Mouse (Mus musculus) olfactory bulb, adult 2 months (tissue): ENCODE data around the gene Spice1. TPM values are rescaled to one million over a fixed set of nuclear protein-coding genes. Genes with fewer than 3 reads are reported as not detected.

Experiments used
- H3K27ac ChIP-seq: fragments of 200-500 bp; 2 replicates; pipeline ENCODE4 v1.5.1; 2012; ENCODE audit warnings: low read depth, low read length; ENCODE audit not compliant: insufficient read depth
- H3K4me1 ChIP-seq: fragments of 200-500 bp; 2 replicates; pipeline ENCODE4 v1.6.1; 2012; ENCODE audit warnings: low read length; ENCODE audit not compliant: control insufficient read depth, insufficient read depth
- H3K4me3 ChIP-seq: fragments of 200-500 bp; 2 replicates; pipeline ENCODE4 v1.5.1; 2012; ENCODE audit warnings: mild to moderate bottlenecking, low read depth, low read length, moderate library complexity; ENCODE audit not compliant: insufficient read depth
- CTCF ChIP-seq: fragments of 200-500 bp; IDR thresholded peaks from 2 replicates; pipeline ENCODE4 v1.5.1; 2012; ENCODE audit warnings: low read depth, mild to moderate bottlenecking, low read length, moderate library complexity; ENCODE audit not compliant: insufficient read depth
- POLR2A ChIP-seq: fragments of 200-500 bp; IDR thresholded peaks from 2 replicates; pipeline ENCODE4 v1.6.1; 2012; ENCODE audit warnings: mild to moderate bottlenecking, low read depth, low read length, moderate library complexity; ENCODE audit not compliant: insufficient read depth
- WGBS: fragments of 180-500 bp; shearing (Covaris S2); methylation state at CpG from one replicate; pipeline ENCODE4 v1.1.7; 2018; 5-methylcytosine and 5-hydroxymethylcytosine counted together
- polyA plus RNA-seq: library from polyadenylated mRNA; stranded (reverse); fragments of >200 nt; gene quantifications from 2 replicates; pipeline ENCODE4 v1.2.4, GENCODE M21; 2012; ENCODE audit warnings: low replicate concordance; ENCODE audit not compliant: missing spikeins, insufficient read depth, insufficient read length

Gene Spice1
- polyA plus RNA-seq, 1 experiment = not detected

- Histone ChIP-seq H3K4me3 (no peak overlapping the region), H3K27ac (no peak overlapping the region), H3K4me1 (no peaks in the 10 kb centered on the region)
- 57% methylated on average over 7 of the region's 7 CpGs for WGBS
- TF ChIP-seq POLR2A = no peak
- no peak for TF ChIP-seq CTCF
Observed at GRCm38 (mm10) chr16:44430021-44430420, 83.1 kb downstream of the Spice1 start.

- Histone ChIP-seq H3K4me1 (no peaks in the 10 kb centered on the region), H3K27ac (no peak overlapping the region), H3K4me3 (no peak overlapping the region)
- TF ChIP-seq CTCF = no peak
- no peak for TF ChIP-seq POLR2A
- WGBS = 79% methylated on average over 7 of the region's 7 CpGs
Observed at GRCm38 (mm10) chr16:44434931-44435330, 88.0 kb downstream of the Spice1 start.

- 69% methylated on average over 4 of the region's 4 CpGs for WGBS
- Histone ChIP-seq H3K4me3 (no peak overlapping the region), H3K27ac (no peak overlapping the region), H3K4me1 (no peaks in the 10 kb centered on the region)
- no peak for TF ChIP-seq CTCF
- no peak for TF ChIP-seq POLR2A
Observed at GRCm38 (mm10) chr16:44435481-44435880, 88.6 kb downstream of the Spice1 start.

Other genes starting within 250 kb of the Spice1 start
- gene Atp6v1a, start 207.4 kb upstream of the Spice1 start, polyA plus RNA-seq = 173 and 235 TPM in 2 replicates
- not detected in 2 replicates for gene Naa50, start 207.3 kb upstream of the Spice1 start, polyA plus RNA-seq
- not detected in 2 replicates for gene Usf3, start 173.9 kb upstream of the Spice1 start, polyA plus RNA-seq
- gene Sidt1, start 13.9 kb upstream of the Spice1 start, polyA plus RNA-seq = not detected in 2 replicates
- gene Cfap44, start 47.7 kb downstream of the Spice1 start, polyA plus RNA-seq = not detected in 2 replicates
- gene Boc, start 211.8 kb downstream of the Spice1 start, polyA plus RNA-seq = not detected in 2 replicates